Mouse (Mus musculus): ENCODE measurements around the gene Olfr547.

GRCm38 (mm10) chr7:102517051-102517335, 17.6 kb upstream of the Olfr547 start:
- TF ChIP-seq CTCF (IDR thresholded peaks at IDR 0.05; ENCODE audit: extremely low read depth, insufficient read depth, insufficient read length, insufficient replicate concordance): no peak
- TF ChIP-seq POLR2A (IDR thresholded peaks at IDR 0.05; ENCODE audit: low read depth, low read length): no peak

All from spleen, adult 2 months (tissue).